ENCODE assay signal across 15 mouse cellular contexts in the genomic region with DNA sequence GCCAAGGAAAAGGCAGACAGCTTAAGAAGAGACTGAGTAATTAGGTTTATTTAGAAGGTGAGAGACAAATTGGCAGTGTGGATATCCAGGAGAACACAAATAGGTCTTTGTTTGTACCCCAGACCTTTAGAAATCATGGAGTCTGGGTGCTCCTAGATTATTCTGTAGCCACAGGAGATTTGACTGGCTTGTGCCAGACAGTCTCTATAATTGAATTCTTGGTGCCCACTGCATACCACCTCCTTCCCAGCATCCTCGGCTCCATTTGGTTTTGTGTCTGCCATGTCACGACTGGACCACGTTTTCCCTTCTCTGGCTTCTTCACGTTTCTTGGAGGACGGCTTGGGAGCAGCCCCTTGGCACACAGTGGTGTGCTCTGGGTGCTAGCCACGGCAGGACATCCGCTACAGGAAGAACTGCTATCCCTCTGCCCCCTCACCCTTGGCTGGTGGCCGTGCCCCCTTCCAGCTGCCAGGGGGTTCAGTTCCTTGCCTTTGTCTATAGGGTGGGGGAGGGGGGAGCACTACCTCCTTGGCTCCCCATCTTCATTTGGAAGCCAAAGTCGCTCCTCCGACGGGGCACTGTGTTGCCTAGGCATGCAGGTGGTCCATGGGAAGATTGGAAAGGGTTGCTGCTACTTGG.
DNase-seq lines count a peak whose midpoint lies in the region; ATAC-seq lines count a peak whose summit lies in the region.
"Had no signal": no experiment of that assay in that cellular context is flagged by ENCODE, and none has a peak within 500 bp of the region (broad histone marks: within the 10 kb centered on the region; RNA-seq: fewer than 3 reads in every experiment).

No protein-coding gene starts in this region.

- no peak overlapping the region for H3K4me3 ChIP-seq in neural tube, embryonic 12.5 days
- H3K4me3 ChIP-seq in hindbrain, embryonic 14.5 days (replicated peaks; ENCODE audit: low read length), result no peak overlapping the region
- H3K4me3 ChIP-seq in midbrain, embryonic 15.5 days, result no peak overlapping the region
- H3K4me3 ChIP-seq: heart, embryonic 15.5 days had no signal

- ATAC-seq in neural tube, embryonic 12.5 days (ENCODE audit: low FRiP score, low read depth), result no peak
- 0 out of 2 replicates have a peak, but pooled peaks have one; percentile 21 for ATAC-seq in hindbrain, embryonic 14.5 days (ENCODE audit: low FRiP score)
- peak; percentile 38 for ATAC-seq in midbrain, embryonic 15.5 days (replicated peaks)

- no peaks in the 10 kb centered on the region for H3K36me3 ChIP-seq in neural tube, embryonic 12.5 days
- no peaks in the 10 kb centered on the region for H3K36me3 ChIP-seq in hindbrain, embryonic 14.5 days (replicated peaks; ENCODE audit: control insufficient read depth, insufficient read depth)
- no peaks in the 10 kb centered on the region for H3K36me3 ChIP-seq in midbrain, embryonic 15.5 days (replicated peaks)
- H3K36me3 ChIP-seq: G1E; heart, embryonic 15.5 days had no signal

- H3K4me1 ChIP-seq in neural tube, embryonic 12.5 days, result peaks cover 42% of the 10 kb centered on the region
- peaks cover 40% of the 10 kb centered on the region for H3K4me1 ChIP-seq in hindbrain, embryonic 14.5 days (replicated peaks; ENCODE audit: control insufficient read depth, insufficient read depth, low read length)
- H3K4me1 ChIP-seq in midbrain, embryonic 15.5 days, result peaks cover 55% of the 10 kb centered on the region

- H3K27me3 ChIP-seq in neural tube, embryonic 12.5 days (replicated peaks), result no peaks in the 10 kb centered on the region
- no peaks in the 10 kb centered on the region for H3K27me3 ChIP-seq in hindbrain, embryonic 14.5 days (ENCODE audit: control insufficient read depth, insufficient read depth, low read length)
- H3K27me3 ChIP-seq in midbrain, embryonic 15.5 days (replicated peaks), result no peaks in the 10 kb centered on the region
- H3K27me3 ChIP-seq: heart, embryonic 15.5 days had no signal

- H3K4me2 ChIP-seq in neural tube, embryonic 12.5 days (replicated peaks), result no peak overlapping the region
- no peak overlapping the region for H3K4me2 ChIP-seq in hindbrain, embryonic 14.5 days (replicated peaks)
- H3K4me2 ChIP-seq in midbrain, embryonic 15.5 days, result no peak overlapping the region
- H3K4me2 ChIP-seq: heart, embryonic 15.5 days had no signal

- DNase-seq in neural tube, embryonic 10.5 days (ENCODE audit: extremely low spot score, low spot score), result no peak
- no peak for DNase-seq in hindbrain, embryonic 14.5 days (ENCODE audit: low spot score)
- no peak for DNase-seq in ovary, postnatal 14 days (ENCODE audit: low spot score)
- no peak for DNase-seq in right cerebral cortex, postnatal 36 days (ENCODE audit: low spot score in 2 of 2)
- no peak for DNase-seq in cerebellum, adult 11-12 months
- DNase-seq: adrenal gland, adult 2 months; liver; lung, adult 18-20 months; lung, postnatal 36 days; right cerebral cortex, postnatal 14 days had no signal

- no peak overlapping the region for H3K27ac ChIP-seq in neural tube, embryonic 12.5 days
- 0 out of 2 replicates have a peak overlapping the region, but pooled peaks have one; percentile 34 for H3K27ac ChIP-seq in hindbrain, embryonic 14.5 days
- peak overlapping the region; percentile 46; the same call in 1 of the 2 replicates for H3K27ac ChIP-seq in midbrain, embryonic 15.5 days
- H3K27ac ChIP-seq: heart, embryonic 15.5 days; kidney, postnatal 0 days had no signal

- 0 out of 2 replicates have a peak overlapping the region, but pooled peaks have one; percentile 10 for H3K9ac ChIP-seq in neural tube, embryonic 12.5 days
- no peak overlapping the region for H3K9ac ChIP-seq in hindbrain, embryonic 14.5 days
- H3K9ac ChIP-seq in midbrain, embryonic 15.5 days, result no peak overlapping the region
- H3K9ac ChIP-seq: heart, embryonic 15.5 days had no signal

- H3K9me3 ChIP-seq in neural tube, embryonic 12.5 days, result no peaks in the 10 kb centered on the region
- H3K9me3 ChIP-seq in hindbrain, embryonic 14.5 days (ENCODE audit: control insufficient read depth, low read length), result no peaks in the 10 kb centered on the region
- H3K9me3 ChIP-seq in midbrain, embryonic 15.5 days, result no peaks in the 10 kb centered on the region
- H3K9me3 ChIP-seq: G1E; heart, embryonic 15.5 days had no signal

- 80% methylated on average over 11 of the region's 11 CpGs for WGBS in neural tube, embryonic 12.5 days
- whole genome bisulfite sequencing in hindbrain, embryonic 14.5 days, result 70% methylated on average over 11 of the region's 11 CpGs
- 72% methylated on average over 11 of the region's 11 CpGs for WGBS in midbrain, embryonic 15.5 days
